Mouse (Mus musculus) left cerebral cortex, adult 9 months (tissue): ENCODE results near the gene Gna14.

ENCODE experiments used
- DNase-seq, 2 experiments: peaks; one replicate each; pipeline ENCODE4 v3.0.0; 2022; ENCODE audit warnings: low spot score in 2 of 2

The Gna14 gene

DNA sequence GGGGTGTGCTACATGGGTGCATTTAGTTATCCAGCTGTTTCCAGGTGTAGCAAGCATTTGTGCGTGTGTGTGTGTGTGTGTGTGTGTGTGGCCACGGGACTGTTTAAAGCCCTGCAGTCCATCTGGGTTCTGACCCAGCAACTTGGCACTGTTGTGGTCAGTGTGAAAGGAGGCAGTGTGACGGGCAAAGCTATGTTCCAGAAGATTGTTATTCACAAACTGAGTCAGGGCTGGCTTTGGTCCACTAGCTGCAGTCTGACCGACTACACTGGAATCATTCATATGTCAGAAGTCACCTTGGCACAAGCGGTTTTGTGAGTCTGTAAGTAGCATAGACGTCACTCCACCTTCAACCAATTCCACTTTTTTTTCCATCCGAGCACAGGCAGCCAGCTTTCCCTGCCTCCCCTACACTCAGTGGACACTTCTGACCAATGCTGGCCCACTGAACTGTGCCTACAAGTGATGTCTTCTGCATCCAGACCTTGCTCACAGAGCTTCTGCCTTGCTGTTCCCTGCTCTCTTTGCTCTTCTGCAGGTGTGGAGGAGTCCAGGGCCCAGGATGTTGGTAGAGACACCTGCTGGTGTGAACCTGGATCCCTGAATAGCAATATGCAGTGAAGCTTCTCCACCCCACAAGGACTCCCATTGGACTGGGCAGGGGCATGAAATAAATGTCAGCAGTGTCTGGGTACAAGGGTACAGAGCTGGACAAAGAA is 157.9 kb downstream of the Gna14 start:
- DNase-seq = peak; percentile 16 to 51

DNA sequence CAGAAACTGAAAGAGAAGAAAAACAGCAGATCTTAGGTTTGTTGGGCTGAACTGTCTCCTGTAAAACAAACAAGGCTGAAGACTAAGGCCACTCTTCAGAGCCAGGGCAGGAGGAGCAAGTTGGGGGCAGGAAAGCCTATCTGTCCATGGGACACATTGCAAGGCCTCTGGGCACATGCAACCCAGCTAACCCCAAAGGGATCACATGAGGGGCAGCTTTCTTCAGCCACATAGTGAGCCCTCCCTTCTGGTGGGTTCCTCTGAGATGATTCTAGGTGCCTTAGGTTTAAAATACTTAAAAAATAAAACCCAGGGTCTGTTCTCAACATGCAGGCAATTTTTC is 158.4 kb downstream of the Gna14 start:
- no peak for DNase-seq

DNA sequence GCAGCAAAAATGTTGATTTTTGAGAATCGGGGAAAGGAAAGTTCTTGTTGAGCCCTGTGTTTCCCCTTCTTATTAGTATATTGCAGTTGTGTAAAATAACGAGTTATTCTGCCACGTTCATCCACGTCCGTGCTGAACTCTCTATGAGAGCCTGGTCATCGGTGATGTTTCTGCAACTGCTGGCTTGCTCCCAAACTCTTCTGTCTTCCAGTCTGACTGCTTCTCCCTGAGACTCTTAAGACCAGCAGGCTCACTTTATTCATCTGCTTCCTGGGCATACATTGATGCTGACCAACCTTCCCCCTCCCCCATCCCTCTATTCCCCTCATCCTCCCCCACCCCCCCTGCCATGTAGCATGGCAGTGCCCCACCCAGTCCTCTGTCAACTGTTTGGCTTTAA is 161.7 kb downstream of the Gna14 start:
- no peak for DNase-seq

DNA sequence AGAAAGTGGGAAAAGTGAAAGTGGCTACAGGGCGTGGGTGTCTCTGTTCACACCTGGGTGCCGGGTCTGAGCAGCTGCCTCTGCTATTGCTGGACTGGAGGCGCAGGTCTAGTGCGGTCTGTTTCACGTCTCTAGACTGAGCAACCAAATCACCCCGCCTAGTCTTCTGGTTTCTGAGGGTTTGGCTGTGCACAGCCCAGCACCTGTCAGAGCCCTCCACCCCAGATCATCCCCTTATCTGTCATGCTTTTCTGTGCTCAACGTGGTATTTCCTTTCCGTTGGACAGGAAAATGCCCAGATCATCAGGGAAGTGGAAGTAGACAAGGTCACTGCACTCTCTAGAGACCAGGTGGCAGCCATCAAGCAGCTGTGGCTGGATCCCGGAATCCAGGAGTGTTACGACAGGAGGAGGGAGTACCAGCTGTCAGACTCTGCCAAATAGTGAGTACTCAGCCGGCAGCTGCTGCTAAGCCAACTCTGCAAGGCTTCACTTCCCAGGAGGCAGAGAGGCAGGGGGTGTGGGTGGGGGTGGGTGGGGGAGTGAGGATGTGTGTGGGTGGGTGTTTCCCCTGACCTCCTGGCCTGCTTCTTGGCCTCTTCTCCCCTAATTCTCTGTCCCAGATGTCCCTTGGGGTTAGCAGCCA is 163.2 kb downstream of the Gna14 start:
- DNase-seq = no peak

- peak in 1 of 2 experiments; percentile 82 for DNase-seq
Observed at GRCm38 (mm10) chr19:16599298-16599970, 163.9 kb downstream of the Gna14 start.

DNA sequence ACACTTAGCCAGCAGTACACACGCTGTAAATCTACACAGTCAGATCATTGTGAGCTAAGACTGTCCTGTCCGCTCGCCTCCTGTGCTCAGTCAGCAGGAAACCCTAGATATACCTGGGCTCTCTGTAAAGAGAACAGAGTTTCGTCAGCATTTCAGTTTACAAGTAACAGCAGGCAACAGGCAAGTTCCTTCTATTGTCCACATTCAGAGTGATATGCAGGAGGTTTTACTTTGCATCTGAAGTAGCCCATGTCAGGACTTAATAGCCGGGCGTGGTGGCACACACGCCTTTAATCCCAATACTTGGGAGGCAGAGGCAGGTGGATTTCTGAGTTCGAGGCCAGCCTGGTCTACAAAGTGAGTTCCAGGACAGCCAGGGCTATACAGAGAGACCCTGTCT is 166.5 kb downstream of the Gna14 start:
- DNase-seq = no peak

DNA sequence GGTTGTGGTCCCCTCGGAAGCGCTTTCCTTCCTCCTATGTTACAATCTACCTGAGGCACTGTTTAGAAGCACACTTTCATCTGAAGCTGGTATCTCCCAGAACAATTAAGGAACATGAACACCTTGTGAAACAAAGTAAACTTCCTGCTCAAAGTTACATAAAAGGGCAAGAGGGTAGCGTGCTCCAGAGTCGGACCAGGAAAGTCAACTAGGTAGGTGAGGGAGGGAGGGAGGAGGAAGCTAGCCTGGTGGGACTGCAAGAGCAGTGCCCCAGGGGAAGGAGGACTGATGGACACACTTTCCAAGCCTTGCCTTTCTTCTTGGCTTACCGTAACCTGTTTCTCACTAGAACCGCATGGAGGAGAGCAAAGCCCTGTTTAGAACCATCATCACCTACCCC is 172.1 kb downstream of the Gna14 start:
- DNase-seq = no peak

DNA sequence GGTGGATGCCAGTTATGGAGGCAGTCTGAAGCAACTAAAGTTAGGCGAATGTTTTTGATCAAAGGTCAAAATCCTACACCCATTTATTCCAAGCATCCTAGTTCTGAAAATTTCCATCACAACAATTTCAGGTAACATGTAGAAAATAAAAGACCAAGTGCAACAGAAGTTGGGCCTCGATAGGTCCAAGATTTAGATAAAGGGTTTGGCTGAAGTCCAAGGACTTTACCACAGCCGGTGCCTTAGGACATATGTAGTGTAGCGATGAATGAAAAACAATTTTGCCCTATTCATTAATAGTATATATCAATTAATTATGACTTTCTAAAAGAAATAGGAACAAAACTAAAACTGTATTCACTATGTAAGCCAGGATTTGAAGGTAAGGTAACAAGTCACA is 187.6 kb downstream of the Gna14 start:
- DNase-seq = no peak

GRCm38 (mm10) chr19:16624994-16625393 is 189.4 kb downstream of the Gna14 start:
- no peak for DNase-seq

DNA sequence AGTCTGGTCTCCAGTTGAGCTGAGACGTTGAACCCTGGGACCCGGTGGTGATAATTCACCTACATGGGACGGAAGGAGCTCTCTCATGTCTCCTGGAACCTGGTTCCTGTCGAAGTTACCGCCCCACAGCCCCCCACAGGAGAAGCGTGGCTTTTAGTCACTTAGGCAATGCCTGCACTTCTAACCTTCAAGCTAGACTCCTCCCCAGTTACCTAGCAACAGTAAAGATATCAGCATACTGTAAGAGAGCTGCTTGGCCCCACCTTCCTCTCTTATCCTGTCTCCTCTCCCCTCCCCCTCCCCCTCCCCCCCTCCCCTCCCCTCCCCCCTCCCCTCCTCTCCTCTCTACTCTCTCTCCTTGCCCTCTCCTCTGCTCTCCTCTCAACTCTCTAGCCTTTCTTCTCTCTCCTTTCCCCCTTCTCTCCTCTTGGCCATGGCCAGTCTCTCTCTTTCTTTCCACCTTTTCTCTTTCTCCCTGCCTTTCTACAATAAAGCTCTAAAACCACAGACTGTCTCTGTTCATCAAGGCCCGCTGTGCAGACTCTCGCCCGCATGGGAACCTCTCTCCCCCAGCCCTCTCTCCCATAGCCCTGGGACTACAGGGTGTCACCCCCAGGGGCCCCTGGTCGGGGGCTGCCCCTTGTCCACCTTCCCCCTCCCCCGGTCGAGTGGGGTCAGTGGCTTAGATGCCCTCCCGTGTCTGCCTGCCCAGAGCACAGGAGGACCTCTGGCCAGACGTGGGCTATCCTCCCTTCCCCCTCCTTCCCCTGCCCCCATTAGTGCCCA is 190.2 kb downstream of the Gna14 start:
- no peak for DNase-seq
